Mouse (Mus musculus) frontal cortex, adult (tissue): ENCODE measurements around the gene Anp32a.

Source experiments
- ATAC-seq: cut with Nextera tagmentation; 2 replicates; pipeline ENCODE4 v1.9.2; 2017; ENCODE audit warnings: mild to moderate bottlenecking, moderate library complexity, mixed read lengths; ENCODE audit not compliant: low TSS enrichment

Gene Anp32a

DNA sequence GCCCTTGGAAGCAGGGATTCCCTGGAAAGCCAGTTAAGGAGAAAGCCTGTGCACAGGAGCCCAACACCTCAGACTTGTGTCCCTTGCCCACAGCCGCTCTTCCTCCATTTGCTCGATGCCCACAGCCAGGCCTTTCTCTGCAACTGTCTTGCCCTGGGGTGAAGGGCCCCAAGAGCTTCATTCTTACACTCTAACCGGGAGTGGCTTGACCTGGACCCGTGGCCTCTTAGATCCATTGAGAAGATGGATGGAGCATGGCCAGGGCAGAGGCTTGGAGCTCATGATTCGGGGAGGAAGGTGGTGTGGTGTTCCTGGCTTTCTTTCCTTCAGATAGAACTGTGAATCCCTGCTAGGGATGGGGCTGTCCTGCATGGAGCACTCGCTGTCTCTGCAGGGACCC is 28.1 kb downstream of the Anp32a start:
- ATAC-seq, result no peak

DNA sequence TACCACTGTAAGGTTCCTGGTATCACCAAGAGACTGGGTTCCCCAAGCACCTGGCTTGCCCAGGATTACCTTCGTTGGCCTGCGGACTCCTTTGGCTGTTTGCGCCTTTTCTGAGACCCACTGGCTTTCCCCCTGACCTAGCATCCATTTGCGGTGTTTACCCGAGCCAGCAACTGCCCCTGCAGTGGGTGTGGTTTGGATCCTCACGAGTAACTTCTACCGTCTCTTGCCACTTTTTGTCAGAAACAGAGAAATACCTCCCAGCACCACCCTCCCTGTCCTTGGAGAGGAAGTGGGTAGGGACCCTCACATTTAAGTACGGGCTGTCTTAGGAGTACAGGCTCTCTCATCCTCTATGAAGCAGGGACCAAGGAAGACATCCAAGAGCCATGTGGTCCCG is 29.1 kb downstream of the Anp32a start:
- ATAC-seq, result no peak

DNA sequence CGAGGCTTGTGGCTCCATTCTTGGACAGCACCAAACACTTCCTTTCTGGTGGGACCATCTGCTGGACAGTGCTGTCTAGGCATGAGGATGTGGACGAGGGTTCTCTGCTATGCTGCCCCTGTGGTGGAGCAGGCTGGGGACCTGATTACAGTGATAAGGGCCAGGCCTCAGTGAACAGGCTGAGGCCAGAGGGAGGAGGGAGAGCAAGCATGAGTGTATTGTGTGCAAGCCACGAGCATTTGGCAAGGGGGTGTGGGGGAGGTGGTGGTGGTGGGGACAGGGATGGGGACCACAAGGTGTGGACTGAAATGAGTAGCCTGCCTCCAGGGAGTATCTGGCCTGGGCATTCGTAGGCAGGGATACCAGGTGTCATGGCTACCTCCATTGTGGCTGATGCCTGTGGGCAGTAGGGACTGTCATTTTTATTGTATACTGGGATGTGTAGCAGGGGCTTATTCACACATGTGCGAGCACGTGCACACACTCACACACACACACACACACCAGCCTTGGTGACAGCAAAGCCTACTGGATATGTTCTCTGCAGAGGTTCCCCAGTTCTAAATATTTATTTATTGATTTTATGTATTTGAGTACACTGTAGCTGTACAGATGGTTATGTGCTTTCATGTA is 29.7 kb downstream of the Anp32a start:
- no peak for ATAC-seq

GRCm38 (mm10) chr9:62371745-62372555 is 30.9 kb downstream of the Anp32a start:
- no peak for ATAC-seq

DNA sequence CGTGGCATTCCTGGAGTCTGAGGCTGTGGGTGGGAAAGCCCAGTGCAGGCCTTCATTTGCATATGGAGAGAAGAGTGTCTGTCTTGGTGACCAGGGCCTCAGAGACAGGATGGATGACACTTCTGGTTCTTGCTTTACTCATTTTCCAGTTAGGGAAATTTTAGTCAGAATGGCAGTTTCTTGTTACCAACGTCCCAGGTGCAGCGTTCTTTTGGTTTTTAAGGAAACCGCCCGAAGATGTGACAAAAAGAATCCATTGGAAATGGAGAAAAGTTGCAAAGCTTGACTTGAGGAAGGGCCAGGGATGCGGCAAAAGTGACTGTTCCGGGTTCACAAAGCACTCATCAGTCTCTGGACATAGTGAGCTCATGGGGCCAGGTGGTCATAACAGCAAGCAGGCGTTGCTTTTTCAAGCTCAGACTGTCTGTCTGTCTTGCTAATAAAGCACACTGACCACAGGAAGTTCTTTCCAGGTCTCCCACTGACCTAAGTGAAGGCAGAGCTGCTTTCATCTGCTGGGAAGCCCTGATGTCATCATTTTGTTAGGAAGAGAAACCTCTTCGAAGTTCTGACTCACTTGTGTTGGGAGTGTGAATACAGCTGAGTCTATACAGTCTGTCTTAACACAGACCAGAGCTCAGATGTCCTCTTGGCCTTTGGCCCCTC is 31.6 kb downstream of the Anp32a start:
- ATAC-seq, result no peak

DNA sequence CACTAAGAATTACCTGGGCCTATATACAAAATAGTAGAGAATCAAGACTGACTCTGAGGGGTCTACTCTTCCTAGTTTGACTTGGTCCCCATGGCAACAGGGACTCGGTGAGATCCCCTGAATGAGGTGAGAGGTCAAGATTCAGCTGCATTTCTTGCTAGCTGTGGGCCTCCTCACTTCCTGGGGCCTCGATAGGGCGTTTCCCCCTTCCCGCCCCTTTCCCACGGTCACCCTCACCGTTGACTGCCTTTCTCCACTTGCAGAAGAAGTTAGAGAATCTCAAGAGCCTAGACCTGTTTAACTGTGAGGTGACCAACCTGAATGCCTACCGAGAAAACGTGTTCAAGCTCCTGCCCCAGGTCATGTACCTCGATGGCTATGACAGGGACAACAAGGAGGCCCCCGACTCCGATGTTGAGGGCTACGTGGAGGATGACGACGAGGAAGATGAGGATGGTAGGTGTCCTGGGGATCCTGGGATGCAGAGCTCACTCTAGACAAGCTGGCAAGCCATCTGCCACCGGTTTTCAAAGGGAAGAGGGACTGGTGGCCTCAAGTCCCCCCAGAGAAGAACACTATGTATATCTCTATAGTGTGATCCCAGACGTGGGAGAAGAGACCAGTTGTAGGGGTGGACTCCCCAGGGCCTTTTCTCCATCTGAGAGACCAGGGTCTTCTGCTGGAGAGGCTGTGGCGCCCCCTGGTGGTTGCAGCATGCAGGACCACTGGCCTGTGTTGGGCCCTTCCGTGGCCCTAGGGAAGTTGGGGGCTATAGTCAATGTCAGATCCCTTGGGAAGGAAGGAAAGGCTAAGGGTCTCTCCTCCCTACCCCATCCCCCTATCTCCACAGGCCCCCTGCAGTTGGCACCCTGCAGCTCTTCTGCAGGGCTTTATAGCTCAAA is 32.4 kb downstream of the Anp32a start:
- no peak for ATAC-seq

DNA sequence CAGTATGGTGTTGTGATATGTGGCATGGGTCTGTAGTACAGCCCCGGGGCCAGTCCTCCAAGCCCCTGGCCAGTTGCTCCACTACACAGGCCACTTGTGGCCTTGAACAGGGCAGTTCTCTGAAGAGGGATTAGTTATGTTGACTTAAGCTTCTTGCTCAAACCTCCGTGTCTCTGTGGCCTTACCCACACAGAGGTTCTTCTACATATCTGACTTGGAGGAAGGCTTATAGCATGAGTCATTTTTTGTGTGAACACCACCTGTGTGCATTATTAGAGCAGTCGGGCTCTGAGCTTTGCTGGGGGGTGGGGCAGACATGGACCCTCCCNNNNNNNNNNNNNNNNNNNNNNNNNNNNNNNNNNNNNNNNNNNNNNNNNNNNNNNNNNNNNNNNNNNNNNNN is 33.2 kb downstream of the Anp32a start:
- ATAC-seq, result no peak

GRCm38 (mm10) chr9:62377897-62378296 is 36.8 kb downstream of the Anp32a start:
- no peak; the same call in 1 of the 2 replicates for ATAC-seq

- ATAC-seq, result no peak
Observed at GRCm38 (mm10) chr9:62380351-62380750, 39.3 kb downstream of the Anp32a start.

- no peak for ATAC-seq
Observed at GRCm38 (mm10) chr9:62381402-62381913, 40.4 kb downstream of the Anp32a start.

DNA sequence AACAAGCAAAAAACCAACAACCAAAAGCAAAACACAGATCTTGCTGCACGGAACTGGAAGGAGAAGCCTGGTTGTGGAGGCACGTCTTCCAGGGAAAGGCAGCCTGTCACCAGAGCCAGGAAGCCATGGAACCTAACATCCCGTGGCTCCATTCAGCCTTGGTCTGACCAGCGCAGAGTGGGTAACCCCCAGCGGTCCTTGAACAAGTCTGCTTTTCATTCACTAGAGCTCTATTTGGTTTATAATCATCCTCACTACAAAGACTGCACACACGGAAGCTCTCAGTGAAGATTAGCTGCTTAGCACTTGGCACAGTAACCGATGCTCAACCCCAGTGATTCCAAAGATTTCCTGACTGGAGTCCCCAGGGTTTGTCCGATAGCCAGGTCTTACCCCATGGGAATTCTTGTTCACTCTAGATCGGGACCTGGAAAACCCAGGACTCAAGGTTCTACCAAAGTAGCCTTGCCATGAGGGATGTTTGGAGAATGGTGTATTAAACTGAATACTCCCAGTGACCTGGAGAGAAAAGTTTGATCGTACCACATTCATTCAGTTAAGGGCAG is 41.5 kb downstream of the Anp32a start:
- no peak for ATAC-seq

- ATAC-seq, result no peak
Observed at GRCm38 (mm10) chr9:62385062-62385461, 44.0 kb downstream of the Anp32a start.

GRCm38 (mm10) chr9:62385727-62386518 is 44.8 kb downstream of the Anp32a start:
- ATAC-seq, result no peak

- no peak for ATAC-seq
Observed at GRCm38 (mm10) chr9:62389735-62390134, 48.6 kb downstream of the Anp32a start.

- ATAC-seq, result no peak
Observed at GRCm38 (mm10) chr9:62393531-62393930, 52.4 kb downstream of the Anp32a start.

- no peak for ATAC-seq
Observed at GRCm38 (mm10) chr9:62394163-62394562, 53.1 kb downstream of the Anp32a start.

- no peak for ATAC-seq
Observed at GRCm38 (mm10) chr9:62400531-62401170, 59.6 kb downstream of the Anp32a start.

- ATAC-seq, result no peak
Observed at GRCm38 (mm10) chr9:62401589-62401988, 60.5 kb downstream of the Anp32a start.

DNA sequence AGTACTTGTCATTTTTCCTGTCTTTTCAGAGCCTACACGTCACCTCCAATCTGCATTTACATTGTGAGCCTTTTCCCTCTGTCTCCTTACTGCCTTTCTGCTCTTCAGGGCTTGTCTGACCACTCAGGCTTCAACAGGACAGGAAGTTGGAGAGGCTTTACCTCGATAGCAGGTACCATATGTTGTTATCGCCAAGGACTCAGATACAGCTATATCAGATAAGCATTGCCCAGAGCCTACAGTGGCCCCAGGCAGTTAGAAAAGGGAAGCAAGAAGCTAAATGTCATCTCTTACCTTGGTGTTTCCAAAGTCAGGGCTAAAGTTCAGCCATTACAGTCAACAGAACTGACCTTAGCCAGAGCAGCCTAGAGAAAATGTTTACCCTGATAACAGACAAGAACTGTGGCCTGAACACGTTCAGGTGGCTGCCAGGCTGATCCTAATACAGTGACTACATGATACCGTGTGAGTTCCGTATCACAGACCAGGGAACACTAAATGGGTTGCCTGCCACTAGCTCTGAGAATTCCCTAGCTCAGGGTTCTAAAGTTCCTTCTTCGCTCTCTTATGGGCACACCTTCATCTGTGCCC is 65.4 kb downstream of the Anp32a start:
- no peak for ATAC-seq
